Mouse (Mus musculus) skeletal muscle tissue, adult 2 months (tissue): ENCODE results near the gene Ctr9.
A peak's percentile ranks its signal among the peaks of the same experiment; 100 is the strongest.

Source experiments
- DNase-seq: peaks from one replicate; pipeline ENCODE4 v3.0.0-alpha.2; 2012; ENCODE audit warnings: low read depth, low spot score

The Ctr9 gene

DNA sequence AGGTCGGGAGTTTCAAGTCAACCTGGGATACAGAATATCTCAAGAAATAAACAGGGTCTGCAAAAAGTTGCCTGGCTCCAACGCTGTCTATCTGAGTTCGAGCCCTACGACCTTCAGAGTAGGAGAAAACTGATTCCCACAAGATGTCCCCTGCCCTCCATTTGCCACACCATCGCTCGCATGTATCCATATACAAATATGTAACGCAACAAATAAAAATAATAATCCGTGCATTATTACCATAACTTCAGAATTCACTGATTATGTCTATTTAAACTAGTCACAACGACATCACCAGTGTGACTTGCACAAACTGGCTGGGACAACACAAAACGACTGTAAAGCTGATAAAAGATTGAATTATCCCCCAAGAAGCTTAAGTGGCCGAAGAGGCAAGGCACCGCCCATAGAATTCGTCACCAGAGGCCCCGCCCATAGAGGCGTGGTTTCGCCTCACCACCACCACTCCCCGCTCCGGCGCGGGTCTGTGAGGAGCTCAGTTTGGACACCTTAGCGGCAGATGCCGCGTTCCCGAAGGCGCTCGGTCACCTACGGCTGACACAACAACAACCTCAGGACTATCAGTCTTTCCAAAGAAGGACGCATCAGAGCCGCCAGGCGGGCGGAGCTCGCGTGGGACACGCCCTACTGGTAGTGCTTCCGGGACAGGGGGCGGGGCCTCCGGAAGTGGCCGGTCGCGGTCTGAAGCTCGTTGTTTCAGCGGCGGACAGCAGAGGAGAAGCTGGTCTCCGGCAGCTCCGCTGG lies at the start of gene Ctr9:
Ctr9 (plus strand) TSS at position 671 of the 765 bp plus-strand sequence.
- peak; percentile 82 for DNase-seq

DNA sequence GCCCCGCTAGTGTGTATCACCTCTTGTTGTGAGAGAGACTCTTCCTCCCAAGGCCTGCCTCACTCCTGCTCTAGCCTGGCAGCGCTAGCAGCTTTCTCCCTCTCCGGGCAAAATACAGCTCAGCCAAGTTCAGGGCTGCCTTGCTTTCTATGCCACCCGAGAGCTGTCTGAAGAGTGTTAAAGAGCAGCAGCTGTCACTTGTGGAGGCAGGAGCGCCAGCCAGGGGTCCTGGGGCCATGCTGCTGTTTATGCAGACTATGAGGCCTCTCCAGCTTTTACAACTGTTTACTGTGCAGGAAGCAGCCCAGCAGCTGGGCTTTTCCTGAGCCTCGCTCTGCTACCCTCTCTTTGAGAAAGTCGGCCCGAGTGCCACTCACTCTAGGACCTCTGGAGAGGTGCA lies 47.7 kb upstream of the Ctr9 start:
- peak; percentile 20 for DNase-seq

- DNase-seq = peak; percentile 55
Measured at GRCm38 (mm10) chr7:110982053-110982705, 46.6 kb upstream of the Ctr9 start, which contains the start of gene Mrvi1. Gene Mrvi1 (minus strand): TSS chr7:110982461.

DNA sequence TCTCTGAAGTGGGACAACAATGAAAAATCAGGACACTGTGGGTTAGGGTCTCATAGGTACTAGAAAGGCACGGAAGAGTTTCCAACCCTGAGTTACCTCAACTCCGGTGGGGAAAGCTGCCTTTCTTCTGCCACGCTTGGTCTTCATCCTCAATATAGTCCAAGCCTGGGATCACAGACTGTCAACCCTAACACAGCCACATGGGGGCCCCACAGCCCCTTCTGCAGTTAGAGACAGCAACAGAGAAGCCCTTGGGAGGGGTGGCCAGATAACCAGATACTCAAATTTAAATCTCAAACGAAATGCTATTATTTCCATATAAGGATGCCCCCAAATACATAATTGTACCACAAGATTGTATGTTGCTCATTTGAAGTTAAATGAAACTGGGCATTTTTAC lies 46.0 kb upstream of the Ctr9 start:
- peak; percentile 33 for DNase-seq

DNA sequence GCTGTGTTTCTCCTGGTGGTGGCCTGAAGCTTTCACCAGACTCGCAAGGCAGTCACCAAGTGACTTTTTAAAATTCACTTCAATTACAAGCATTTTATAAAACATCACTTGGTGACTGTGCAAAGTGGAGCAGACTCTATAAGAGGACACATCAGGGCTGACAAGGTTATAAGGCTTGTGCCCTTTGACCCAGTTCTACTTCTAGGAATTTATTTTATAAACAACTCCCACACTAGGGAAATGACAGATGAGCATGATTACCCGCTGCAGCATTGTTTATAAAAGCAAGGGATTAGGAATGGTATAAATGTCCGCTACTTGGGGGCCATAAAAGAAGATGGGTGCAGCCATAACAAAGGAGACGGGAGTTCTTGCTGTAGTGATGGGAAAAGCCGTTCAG lies 45.1 kb upstream of the Ctr9 start:
- DNase-seq = no peak

GRCm38 (mm10) chr7:110985581-110986265 lies 43.0 kb upstream of the Ctr9 start:
- no peak for DNase-seq

DNA sequence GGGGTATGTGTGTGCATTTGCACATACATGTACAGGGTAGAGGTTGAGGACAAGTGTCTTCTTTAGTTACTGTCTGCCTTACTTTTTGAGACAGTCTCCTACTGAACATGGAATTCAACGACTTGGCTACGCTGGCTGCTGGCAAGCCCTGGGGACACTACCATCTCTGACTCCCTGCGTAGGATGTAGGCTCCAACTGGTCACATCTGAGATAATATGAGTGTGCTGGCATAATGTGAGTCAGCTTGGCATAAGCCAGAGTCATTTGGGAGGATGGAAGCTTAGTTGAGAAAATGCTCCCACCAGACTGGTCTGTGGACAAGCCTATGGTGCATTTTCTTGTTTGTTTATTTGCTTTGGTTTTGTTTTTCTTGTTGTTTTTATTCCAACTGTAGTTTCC lies 40.7 kb upstream of the Ctr9 start:
- DNase-seq = no peak

- DNase-seq = no peak
Measured at GRCm38 (mm10) chr7:110989286-110989879, 39.4 kb upstream of the Ctr9 start.

DNA sequence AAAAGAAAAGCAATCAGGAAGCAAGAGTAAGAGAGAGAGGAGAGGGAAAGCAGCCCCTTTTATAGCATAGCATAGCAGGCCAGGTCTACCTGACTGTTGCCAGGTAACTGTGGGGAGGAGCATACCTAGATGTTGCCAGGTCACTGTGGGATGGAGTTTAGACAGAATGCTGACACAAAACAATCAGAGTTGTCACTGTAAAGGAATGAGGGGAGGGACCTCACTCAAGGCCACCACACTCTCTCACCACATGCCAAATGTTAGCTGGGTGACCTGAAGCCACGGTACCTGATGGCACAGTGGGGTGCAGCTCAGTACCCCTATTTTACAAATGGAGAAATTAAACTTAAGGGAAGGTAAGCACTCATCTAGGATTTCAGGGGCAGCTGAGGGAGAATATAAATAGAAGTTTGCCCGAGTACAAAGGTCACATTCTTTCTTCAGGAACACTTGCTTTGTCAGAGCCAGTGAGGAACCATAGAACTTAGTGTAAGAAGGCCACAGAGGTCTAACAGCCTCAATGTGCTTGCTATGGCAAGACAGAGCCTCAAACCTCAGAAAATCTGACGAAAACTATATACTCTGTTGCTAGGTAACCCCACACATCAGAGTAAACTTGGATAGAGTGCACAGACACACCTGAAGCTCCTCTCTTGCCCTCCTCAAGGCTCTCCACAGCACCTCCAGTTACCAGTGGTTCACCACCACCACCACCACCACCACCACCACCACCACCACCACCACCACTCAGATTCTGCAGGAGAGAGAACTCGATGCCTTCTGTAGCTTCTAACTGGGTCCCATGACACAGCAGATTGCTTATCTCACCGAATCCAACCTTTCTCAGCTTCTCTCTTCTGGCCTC lies 38.2 kb upstream of the Ctr9 start:
- peak; percentile 49 for DNase-seq

DNA sequence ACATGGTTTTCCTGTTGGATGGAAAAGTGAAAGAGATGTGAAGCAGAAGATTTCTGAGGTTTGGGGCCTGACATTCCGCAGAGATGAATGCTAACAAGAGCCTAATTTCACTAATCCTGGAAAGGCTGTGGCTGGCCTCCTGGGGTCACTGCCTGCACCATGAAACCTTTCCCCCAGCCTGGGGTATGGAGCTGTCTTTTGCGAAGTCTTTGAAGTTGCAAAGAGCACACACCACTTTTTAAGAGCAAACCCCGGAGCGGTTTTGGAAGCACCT lies 37.6 kb upstream of the Ctr9 start:
- DNase-seq = no peak

DNA sequence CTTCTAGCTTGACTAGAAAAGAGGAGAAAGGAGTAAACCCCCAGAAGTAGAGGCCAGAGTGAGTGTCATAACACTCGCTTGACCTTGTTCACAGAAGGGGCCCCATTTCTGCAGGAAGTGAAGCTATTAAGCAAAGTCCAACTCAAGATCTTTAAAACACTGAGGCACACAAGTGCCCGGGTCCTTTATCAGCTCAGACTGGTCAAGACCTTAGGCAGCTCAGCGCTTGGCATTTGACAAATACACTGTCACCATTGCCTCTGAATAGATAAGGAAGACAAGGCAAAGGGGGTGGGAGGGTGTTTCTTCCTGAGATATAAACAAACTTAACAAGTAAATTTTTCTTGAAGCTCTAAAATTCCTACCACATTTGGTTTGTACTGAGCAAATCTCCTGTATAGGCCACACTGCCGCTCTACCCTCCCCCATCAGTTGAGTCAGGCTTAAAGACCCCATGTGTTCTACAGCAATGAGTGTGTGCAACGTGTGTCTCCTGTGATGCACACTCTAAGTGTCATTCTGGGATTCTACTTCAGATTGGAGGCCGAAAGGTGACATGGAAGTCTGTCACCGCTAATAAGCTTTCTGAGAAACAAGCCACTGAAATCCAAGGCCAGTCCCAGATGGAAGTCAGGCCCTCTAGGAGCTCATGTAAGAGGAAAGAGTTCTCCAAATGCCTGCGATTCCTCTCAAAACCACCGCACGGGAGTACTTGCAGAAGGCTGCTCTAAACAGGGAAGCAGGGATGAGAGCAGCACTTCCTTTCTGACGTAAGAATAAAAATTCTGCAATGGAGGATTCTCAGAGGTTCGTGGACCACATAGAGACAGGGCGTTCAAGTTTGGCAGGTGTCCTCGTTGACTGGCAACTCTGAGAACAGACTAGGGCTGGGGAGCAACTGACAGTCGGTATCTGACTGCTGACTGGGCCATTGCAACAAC lies 29.6 kb upstream of the Ctr9 start:
- no peak for DNase-seq

GRCm38 (mm10) chr7:111004136-111004840 lies 24.5 kb upstream of the Ctr9 start:
- no peak for DNase-seq

GRCm38 (mm10) chr7:111014039-111014605 lies 14.6 kb upstream of the Ctr9 start:
- no peak for DNase-seq

DNA sequence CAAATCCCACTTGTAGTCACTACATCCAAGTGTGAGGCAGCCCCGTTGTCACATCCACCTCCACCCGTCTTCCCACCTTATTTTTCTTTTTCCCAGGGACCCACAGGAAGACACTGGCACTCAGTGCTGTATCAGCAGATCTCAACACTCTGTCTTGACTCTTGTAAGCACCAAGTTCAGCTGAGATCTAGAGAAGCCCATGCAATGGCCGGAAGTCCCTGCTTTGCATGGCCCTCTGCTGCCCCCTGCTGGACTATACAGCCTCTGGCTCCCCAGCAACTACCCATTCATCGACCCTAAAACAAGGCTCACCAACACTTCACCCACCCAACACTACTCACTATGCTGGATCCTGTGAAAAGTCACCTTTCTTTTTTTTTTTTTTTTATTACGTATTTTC lies 13.9 kb upstream of the Ctr9 start:
- peak; percentile 86 for DNase-seq

- no peak for DNase-seq
Measured at GRCm38 (mm10) chr7:111015731-111016130, 13.0 kb upstream of the Ctr9 start.

DNA sequence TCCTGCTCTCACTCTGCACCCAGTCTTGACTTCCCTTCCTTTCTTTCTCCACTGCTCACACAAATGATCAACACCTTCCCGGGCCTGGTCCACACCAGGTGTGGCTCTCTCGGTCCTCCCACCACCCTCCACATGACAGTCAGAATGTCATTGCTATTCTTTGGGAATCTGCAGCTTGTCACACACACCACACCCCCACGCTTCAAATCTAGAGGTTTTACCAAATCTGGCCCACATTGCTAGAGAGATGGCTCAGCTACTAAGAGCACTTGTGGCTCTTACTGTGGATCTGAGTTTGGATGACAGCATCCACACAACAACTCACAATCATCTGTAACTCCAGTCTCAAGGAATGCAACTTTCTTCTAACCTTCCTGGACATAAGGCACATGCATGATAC lies 11.8 kb upstream of the Ctr9 start:
- DNase-seq = no peak

DNA sequence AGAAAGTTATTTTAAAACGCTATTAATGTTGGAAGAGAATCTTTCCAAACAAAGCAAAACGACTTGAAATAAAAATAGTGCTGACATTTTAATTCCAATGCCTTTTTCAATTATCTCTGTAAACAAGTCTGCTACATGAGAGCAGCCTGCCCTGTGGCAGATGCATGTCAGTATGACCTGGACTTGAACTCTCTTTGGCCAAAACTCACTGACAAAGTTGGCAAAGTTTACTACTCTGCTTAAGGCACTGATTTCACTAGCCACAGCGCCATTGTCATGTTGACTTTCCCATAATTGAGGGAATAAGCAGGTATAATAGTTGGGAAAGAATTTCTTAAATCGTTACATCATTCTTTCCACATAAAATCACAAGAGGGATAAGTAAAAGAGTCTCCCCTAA lies 7.9 kb upstream of the Ctr9 start:
- DNase-seq = no peak

DNA sequence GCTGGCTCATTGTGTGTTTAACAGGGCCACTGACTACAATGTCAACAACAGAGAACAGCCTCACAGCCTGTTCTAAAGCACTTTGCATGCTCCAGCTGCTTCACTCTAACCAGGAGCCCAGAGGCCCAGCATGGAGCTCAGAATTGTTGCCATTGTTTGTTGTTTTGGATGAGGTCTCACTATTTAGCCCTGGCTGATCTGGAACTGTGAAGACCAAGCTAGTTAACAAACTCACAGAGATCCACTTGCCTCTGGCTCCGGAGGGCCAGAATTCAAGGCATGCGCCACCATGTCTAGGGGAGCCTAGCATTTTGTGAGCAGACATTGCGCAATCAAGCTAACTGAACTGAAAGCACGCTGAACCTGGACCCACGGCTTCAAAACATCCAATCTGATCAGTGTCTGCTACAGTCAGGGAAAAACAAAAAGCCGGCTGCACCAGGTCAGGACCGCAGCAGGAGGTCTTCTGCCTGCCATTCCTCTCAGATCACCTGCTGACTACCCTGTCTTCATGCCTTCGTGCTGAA lies 4.6 kb upstream of the Ctr9 start:
- no peak for DNase-seq

DNA sequence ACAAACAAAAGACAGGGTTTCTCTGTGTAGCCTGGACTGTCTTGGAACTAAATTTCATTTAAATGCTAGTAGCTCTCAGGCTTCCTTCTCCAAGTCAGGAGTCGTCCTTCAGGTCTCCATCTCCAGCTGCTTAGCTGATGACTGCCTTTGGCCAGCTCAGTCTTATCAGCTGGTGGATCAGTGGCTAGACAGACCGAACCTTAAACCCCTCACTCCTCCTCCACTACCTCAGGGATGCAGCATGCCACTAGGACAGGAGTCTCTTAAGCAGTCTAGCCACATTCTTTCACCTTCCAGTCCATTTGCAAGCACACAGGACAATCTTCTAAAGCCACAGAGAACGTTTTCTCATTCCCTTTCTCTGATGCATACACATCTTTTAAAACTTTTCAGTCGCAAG lies 3.8 kb upstream of the Ctr9 start:
- no peak for DNase-seq
